Mouse (Mus musculus) kidney, embryonic 15.5 days (tissue): Measurements from ENCODE around the gene Zscan2. TPM values are rescaled to one million over a fixed set of nuclear protein-coding genes. Genes with fewer than 3 reads are reported as not detected.

Source experiments
- ATAC-seq: fragments of 200-750 bp; cut with Nextera tagmentation; replicated peaks from 2 replicates; pipeline ENCODE4 v1.8.0; 2017; ENCODE audit warnings: moderate TSS enrichment; ENCODE audit not compliant: low FRiP score
- H3K27ac ChIP-seq: fragments of 300-500 bp; sonication (generic); 2 replicates; pipeline ENCODE4 v1.5.1; 2015; ENCODE audit warnings: mild to moderate bottlenecking, inconsistent platforms
- H3K27me3 ChIP-seq: fragments of 300-500 bp; sonication (generic); 2 replicates; pipeline ENCODE4 v1.6.1; 2015; ENCODE audit warnings: inconsistent platforms
- H3K36me3 ChIP-seq: fragments of 300-500 bp; sonication (generic); 2 replicates; pipeline ENCODE4 v1.6.1; 2015; ENCODE audit warnings: inconsistent platforms
- H3K4me1 ChIP-seq: fragments of 300-500 bp; sonication (generic); 2 replicates; pipeline ENCODE4 v1.6.1; 2015; ENCODE audit warnings: inconsistent platforms
- H3K4me2 ChIP-seq: fragments of 300-500 bp; sonication (generic); 2 replicates; pipeline ENCODE4 v1.6.1; 2015; ENCODE audit warnings: moderate library complexity, mild to moderate bottlenecking, inconsistent platforms
- H3K4me3 ChIP-seq: fragments of 300-500 bp; sonication (generic); replicated peaks from 2 replicates; pipeline ENCODE4 v1.5.1; 2015; ENCODE audit warnings: mild to moderate bottlenecking, inconsistent platforms
- H3K9ac ChIP-seq: fragments of 300-500 bp; sonication (generic); 2 replicates; pipeline ENCODE4 v1.6.1; 2015; ENCODE audit warnings: mild to moderate bottlenecking, inconsistent platforms
- H3K9me3 ChIP-seq: fragments of 300-500 bp; sonication (generic); replicated peaks from 2 replicates; pipeline ENCODE4 v1.6.1; 2016; ENCODE audit warnings: inconsistent platforms
- WGBS: fragments of 180-500 bp; shearing (Covaris S2); methylation state at CpG from one replicate; pipeline ENCODE4 v1.1.7; 2015; ENCODE audit warnings: mixed read lengths; 5-methylcytosine and 5-hydroxymethylcytosine counted together
- polyA plus RNA-seq: library from polyadenylated mRNA; unstranded; fragments of >200 nt; fragmentation: Nextera tagmentation; extraction: Ambion mirVana; gene quantifications from 2 replicates; pipeline ENCODE4 v1.2.1, GENCODE M21; 2015

Gene Zscan2
- polyA plus RNA-seq, 1 experiment from 2014 or later, result 2.9 TPM

DNA sequence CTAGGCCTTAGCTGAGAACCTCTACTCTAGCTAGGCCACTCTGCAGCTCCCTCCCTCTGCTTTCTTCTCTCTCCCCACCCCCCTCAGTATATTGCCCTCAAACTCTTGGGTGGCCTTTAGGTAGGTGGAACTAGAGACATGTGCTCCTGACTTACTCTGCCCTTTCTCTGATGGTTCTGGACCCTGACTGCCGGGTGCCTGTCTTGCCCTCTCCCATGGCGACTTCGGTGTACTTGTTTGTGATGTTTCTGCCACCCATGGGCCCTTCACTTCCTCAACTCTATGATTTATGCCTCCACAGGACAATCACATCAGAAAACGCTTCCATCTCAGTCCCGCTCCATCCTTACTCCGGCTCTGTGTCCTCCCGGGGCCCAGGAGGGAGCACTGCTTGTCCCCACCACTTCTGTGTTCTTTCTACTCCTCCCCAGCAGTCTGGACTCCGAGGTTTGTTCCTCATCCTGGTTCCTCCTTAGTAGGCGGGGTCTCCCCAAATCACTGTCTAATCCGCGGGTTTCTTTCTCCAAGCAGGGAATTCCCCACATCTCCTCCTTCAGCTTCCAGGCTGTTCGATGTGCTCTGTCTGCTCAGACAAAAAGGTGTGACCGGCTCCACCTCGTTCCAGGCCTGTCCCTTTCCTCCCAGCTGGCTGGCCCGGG, 15.0 kb upstream of the Zscan2 start:
- ATAC-seq, result no peak
- no peak overlapping the region for H3K27ac ChIP-seq
- WGBS, result 66% methylated on average over 15 of the region's 15 CpGs
- no peaks in the 10 kb centered on the region for H3K9me3 ChIP-seq
- 0 out of 2 replicates have a peak overlapping the region, but pooled peaks have one; percentile 9 for H3K4me2 ChIP-seq
- H3K9ac ChIP-seq, result no peak overlapping the region
- H3K27me3 ChIP-seq, result no peaks in the 10 kb centered on the region
- no peaks in the 10 kb centered on the region for H3K36me3 ChIP-seq
- peaks cover 5% of the 10 kb centered on the region; the same call in 1 of the 2 replicates for H3K4me1 ChIP-seq
- no peak overlapping the region for H3K4me3 ChIP-seq

DNA sequence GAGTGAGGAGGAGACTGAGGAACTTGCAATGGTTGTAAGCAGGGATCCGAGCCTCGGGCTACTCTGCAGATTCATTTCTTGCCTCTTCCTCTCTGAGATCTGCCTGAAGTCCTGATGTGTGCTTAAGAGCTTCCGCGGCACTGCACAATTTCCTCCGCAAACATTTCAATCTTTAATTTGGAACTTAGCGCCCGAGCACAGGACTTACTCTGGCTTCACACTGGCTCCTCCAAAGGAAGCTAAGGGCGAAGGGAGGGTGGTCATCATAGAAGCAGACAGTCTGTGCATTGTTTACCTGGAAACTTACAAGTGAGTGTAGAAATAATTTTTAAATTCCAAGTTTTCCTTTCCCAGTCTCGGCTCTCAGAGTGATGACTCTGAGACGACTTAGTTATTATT, 14.4 kb upstream of the Zscan2 start:
- Histone ChIP-seq H3K4me1 (peaks cover 5% of the 10 kb centered on the region; the same call in 1 of the 2 replicates), H3K36me3 (no peaks in the 10 kb centered on the region), H3K4me2 (0 out of 2 replicates have a peak overlapping the region, but pooled peaks have one; percentile 9), H3K9ac (no peak overlapping the region), H3K4me3 (no peak overlapping the region), H3K9me3 (no peaks in the 10 kb centered on the region), H3K27me3 (no peaks in the 10 kb centered on the region), H3K27ac (no peak overlapping the region)
- 86% methylated on average over 10 of the region's 10 CpGs for WGBS
- no peak for ATAC-seq

DNA sequence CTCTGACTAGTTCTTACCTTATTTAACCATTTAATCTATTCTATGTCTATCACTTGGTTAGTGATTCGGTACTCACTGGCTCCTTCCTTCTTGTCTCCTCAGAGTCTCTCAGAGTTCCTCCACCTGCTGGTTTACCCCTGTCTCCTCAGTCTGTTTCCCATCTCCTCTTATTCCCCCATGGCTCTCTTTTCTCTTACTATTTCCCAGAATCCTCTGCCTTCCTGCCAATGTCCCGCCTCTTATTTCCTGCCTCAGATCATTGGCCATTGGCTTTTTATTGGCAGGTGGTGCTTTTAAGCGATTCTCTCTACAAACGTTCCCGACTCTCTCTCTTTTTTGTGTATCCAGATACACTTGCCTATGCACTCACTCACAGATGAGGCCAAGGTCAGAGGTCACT, 14.0 kb upstream of the Zscan2 start:
- no peak for ATAC-seq
- no peak overlapping the region for H3K4me3 ChIP-seq
- no peak overlapping the region for H3K4me2 ChIP-seq
- no peak overlapping the region for H3K9ac ChIP-seq
- H3K36me3 ChIP-seq, result no peaks in the 10 kb centered on the region
- H3K9me3 ChIP-seq, result no peaks in the 10 kb centered on the region
- 84% methylated on average over 5 of the region's 5 CpGs for WGBS
- no peaks in the 10 kb centered on the region for H3K27me3 ChIP-seq
- no peak overlapping the region for H3K27ac ChIP-seq
- H3K4me1 ChIP-seq, result peaks cover 5% of the 10 kb centered on the region; the same call in 1 of the 2 replicates

DNA sequence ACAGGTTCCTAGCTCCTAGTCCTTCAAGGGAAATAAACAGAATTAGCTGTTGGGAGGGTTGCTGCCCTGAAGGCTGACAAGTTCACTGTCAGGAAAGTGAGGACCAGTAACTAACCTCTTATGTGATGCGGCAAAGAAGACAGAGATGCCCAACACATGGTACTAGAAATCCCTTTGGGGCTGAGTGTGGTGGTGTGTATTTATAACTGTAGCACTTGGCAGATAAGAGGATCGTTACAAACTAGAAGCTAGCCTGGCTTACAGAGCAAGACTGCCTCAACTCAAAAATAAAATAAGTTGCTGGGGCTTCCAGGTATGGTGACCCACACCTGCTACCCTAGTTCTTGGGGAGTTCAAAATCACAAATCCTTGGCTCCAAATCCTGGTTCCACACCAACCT, 11.5 kb upstream of the Zscan2 start:
- no peak overlapping the region for H3K27ac ChIP-seq
- WGBS, result 73% methylated on average over 2 of the region's 2 CpGs

DNA sequence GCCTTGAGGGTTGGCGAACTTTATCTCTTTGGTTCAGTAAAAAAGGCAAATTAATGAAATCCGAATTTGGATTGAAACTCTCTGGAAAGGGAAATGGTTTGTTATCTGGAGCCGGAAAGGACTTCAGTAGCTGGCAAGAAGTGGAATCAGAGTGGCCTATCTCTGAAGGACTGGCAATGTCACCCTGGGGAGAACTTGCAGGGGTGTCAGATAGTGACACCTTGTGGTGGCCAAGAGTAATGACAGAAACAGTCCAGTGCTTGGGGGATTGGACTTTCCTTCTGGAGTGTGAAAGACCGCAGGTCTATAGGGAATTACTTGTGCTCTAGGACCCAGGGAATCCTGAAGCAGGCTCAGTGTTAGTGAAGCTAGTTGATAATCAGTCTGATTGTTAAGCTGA, 11.0 kb upstream of the Zscan2 start:
- H3K36me3 ChIP-seq, result no peaks in the 10 kb centered on the region
- ATAC-seq, result peak; percentile 71
- WGBS, result 21% methylated on average over 4 of the region's 4 CpGs
- H3K4me3 ChIP-seq, result no peak overlapping the region
- H3K9me3 ChIP-seq, result no peaks in the 10 kb centered on the region
- no peak overlapping the region for H3K9ac ChIP-seq
- no peak overlapping the region for H3K27ac ChIP-seq
- 0 out of 2 replicates have a peak, but pooled peaks cover 3% of the 10 kb centered on the region for H3K4me1 ChIP-seq
- H3K27me3 ChIP-seq, result no peaks in the 10 kb centered on the region
- no peak overlapping the region for H3K4me2 ChIP-seq

More for the DNA sequence above, 11.5 kb upstream of the Zscan2 start:
- Histone ChIP-seq H3K4me3 (no peak overlapping the region), H3K4me2 (no peak overlapping the region), H3K27me3 (no peaks in the 10 kb centered on the region), H3K9me3 (no peaks in the 10 kb centered on the region), H3K4me1 (0 out of 2 replicates have a peak, but pooled peaks cover 3% of the 10 kb centered on the region), H3K9ac (no peak overlapping the region), H3K36me3 (no peaks in the 10 kb centered on the region)
- no peak for ATAC-seq

DNA sequence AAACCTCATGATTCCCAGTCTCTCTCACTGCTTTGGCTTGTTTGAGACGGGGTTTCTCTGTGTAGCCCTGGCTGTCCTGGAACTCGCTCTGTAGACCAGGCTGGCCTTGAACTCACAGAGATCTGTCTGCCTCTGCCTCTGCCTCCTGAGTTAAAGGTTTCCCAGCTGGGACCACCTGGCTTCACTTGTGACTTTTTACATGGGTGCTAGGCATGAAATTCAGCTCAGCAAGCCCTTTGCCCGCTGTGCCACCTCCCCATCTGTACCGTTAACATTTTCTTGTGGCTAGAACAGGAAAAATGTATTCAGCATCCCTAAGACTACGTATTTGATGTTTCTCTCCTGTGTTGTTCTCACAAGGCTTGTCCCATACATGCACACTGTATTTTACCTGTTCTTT, 10.2 kb upstream of the Zscan2 start:
- no peak overlapping the region for H3K27ac ChIP-seq
- H3K36me3 ChIP-seq, result no peaks in the 10 kb centered on the region
- H3K4me2 ChIP-seq, result no peak overlapping the region
- H3K9ac ChIP-seq, result no peak overlapping the region
- 83% methylated on average over 5 of the region's 5 CpGs for WGBS
- no peak overlapping the region for H3K4me3 ChIP-seq
- 0 out of 2 replicates have a peak, but pooled peaks cover 3% of the 10 kb centered on the region for H3K4me1 ChIP-seq
- no peak for ATAC-seq
- H3K9me3 ChIP-seq, result no peaks in the 10 kb centered on the region
- H3K27me3 ChIP-seq, result no peaks in the 10 kb centered on the region

DNA sequence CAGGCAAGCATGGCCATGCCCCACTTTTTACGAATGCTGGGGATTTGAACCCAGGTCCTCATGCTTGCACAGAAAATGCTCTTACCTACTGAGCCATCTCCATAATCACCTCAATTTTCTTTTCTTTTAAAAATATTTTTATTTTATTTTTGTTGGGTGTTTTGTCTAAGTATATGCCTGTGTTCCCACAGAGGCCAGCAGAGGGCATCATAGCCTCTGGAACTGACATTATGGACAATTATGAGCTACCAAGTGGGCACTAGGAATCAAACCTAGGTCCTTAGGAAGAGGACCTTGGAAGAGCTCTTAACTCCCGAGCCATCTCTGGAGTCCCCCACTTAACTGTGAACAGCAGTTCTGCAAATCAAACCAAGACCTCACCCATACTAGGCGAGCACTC, 7.5 kb upstream of the Zscan2 start:
- no peaks in the 10 kb centered on the region for H3K36me3 ChIP-seq
- no peaks in the 10 kb centered on the region for H3K27me3 ChIP-seq
- H3K4me1 ChIP-seq, result no peaks in the 10 kb centered on the region
- H3K9me3 ChIP-seq, result no peaks in the 10 kb centered on the region
- no peak overlapping the region for H3K4me2 ChIP-seq
- no peak overlapping the region for H3K4me3 ChIP-seq
- H3K9ac ChIP-seq, result no peak overlapping the region
- no peak for ATAC-seq
- H3K27ac ChIP-seq, result no peak overlapping the region
- WGBS, result 87% methylated on average over 3 of the region's 3 CpGs

DNA sequence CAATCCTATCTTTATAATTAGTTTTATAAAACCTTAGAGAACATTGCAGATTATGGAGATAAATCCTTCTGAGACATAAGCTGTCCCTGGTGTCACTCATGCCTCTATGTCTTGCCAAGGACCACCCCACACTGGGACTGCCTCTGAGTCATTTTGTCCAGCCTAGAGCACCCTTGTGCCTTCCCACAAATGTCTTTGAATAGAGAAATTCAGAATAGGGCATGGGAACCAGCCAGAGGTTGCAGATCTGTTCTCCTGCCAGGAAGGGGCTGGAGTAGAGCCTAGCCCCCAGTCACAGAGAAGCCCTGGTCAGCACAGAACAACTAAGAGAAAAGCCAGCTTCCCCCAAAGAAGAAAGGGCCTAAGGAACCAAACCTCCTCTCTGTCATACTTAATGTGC, 5.4 kb upstream of the Zscan2 start:
- Histone ChIP-seq H3K27me3 (no peaks in the 10 kb centered on the region), H3K9me3 (no peaks in the 10 kb centered on the region), H3K36me3 (no peaks in the 10 kb centered on the region), H3K9ac (no peak overlapping the region), H3K4me1 (peaks cover 3% of the 10 kb centered on the region; the same call in 1 of the 2 replicates), H3K27ac (no peak overlapping the region), H3K4me3 (no peak overlapping the region), H3K4me2 (no peak overlapping the region)
- no peak for ATAC-seq

DNA sequence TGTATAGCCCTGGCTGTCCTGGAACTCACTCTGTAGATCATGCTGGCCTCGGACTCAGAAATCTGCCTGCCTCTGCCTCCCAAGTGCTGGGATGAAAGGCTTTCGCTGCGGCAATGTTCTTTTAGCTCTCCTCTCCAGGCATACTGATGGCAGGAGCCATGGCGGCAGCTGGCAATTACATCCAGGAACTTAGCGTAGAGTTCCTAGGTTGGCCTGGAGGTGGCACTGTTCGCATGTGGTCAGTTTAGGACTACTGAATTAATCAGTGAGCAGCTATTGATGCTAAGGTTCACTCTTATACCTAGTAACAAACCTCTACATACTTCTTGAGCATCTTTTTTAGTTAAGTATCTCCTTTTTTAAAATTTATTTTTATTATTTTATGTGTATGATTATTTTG, 3.5 kb upstream of the Zscan2 start:
- H3K4me3 ChIP-seq, result no peak overlapping the region
- H3K36me3 ChIP-seq, result no peaks in the 10 kb centered on the region
- no peaks in the 10 kb centered on the region for H3K9me3 ChIP-seq
- no peaks in the 10 kb centered on the region for H3K27me3 ChIP-seq
- no peak for ATAC-seq
- no peak overlapping the region for H3K9ac ChIP-seq
- no peak overlapping the region for H3K4me2 ChIP-seq
- H3K4me1 ChIP-seq, result peaks cover 10% of the 10 kb centered on the region
- 24% methylated on average over 6 of the region's 6 CpGs for WGBS
- H3K27ac ChIP-seq, result no peak overlapping the region

DNA sequence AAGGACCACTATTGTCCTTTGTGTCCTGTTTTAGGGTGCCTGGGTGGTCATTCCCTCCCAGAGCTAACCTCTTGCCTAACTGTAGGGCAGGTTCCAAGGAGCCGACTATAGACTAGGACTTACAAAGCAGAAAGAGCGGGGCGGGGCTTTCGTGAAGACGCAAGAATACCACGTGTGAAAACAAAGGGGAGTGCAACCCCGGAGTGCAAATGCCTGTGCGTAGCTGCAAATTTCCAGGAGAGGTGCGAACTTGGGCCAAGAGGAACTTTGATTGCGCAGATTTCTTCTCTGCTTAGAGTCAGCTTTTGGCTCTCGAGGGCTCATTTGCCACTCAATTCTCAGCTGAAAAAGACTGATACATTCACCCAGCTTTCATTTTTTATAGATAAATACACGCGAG, 493 bp upstream of the Zscan2 start:
- Histone ChIP-seq H3K27me3 (no peaks in the 10 kb centered on the region), H3K9ac (peak overlapping the region; percentile 39), H3K36me3 (peaks cover 23% of the 10 kb centered on the region), H3K4me1 (peaks cover 38% of the 10 kb centered on the region), H3K27ac (no peak overlapping the region), H3K4me3 (peak overlapping the region; percentile 80), H3K4me2 (peak overlapping the region; percentile 77), H3K9me3 (no peaks in the 10 kb centered on the region)
- WGBS, result under 1% methylated on average over 13 of the region's 13 CpGs
- peak; percentile 68 for ATAC-seq

DNA sequence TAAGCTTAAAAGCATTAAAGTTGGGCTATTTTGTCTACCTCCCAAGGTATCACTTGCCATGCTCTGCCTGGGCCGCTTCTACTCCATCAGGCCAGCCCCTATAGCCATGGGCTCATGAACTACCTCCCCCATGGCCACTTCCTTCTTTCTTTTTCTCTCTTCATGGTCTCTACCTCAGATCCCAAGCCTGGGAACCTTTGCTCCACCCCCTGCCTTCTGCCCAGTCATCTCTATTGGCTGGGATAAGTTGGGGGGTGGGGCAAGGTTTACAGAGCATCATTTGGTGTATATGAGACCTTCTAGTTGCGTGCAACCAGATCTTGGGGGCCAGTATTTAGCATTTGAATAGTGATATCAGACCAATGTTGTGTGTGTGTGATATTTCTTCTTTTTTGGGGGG, 1.8 kb downstream of the Zscan2 start:
- H3K4me2 ChIP-seq, result peak overlapping the region; percentile 36
- H3K4me1 ChIP-seq, result peaks cover 52% of the 10 kb centered on the region
- H3K27ac ChIP-seq, result no peak overlapping the region
- 91% methylated on average over 2 of the region's 2 CpGs for WGBS
- no peak for ATAC-seq
- H3K9me3 ChIP-seq, result no peaks in the 10 kb centered on the region
- H3K4me3 ChIP-seq, result 0 out of 2 replicates have a peak overlapping the region, but pooled peaks have one; percentile 12
- H3K9ac ChIP-seq, result no peak overlapping the region
- H3K27me3 ChIP-seq, result no peaks in the 10 kb centered on the region
- H3K36me3 ChIP-seq, result peaks cover 39% of the 10 kb centered on the region

DNA sequence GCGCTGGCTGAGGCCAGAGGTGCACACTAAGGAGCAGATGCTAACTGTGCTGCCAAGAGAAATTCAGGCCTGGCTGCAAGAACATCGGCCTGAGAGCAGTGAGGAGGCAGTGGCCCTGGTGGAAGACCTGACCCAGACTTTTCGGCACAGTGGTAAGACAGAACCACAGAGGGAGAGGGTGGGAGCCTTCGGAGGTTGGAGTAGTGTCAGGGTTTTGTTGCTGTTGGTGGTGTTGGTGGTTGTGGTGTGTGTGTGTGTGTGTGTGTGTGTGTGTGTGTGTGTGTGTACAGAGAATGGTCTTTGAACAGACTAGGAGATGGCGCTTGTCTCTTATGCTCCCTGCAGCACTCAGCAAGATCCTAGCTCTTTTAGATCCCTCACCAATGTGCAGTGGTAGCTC, 2.8 kb downstream of the Zscan2 start:
- Histone ChIP-seq H3K4me2 (peak overlapping the region; percentile 21; the same call in 1 of the 2 replicates), H3K9ac (no peak overlapping the region), H3K36me3 (peaks cover 50% of the 10 kb centered on the region), H3K4me3 (no peak overlapping the region), H3K27me3 (no peaks in the 10 kb centered on the region), H3K9me3 (no peaks in the 10 kb centered on the region), H3K4me1 (peaks cover 52% of the 10 kb centered on the region), H3K27ac (peak overlapping the region; percentile 56)
- ATAC-seq, result no peak
- WGBS, result 83% methylated on average over 5 of the region's 5 CpGs

DNA sequence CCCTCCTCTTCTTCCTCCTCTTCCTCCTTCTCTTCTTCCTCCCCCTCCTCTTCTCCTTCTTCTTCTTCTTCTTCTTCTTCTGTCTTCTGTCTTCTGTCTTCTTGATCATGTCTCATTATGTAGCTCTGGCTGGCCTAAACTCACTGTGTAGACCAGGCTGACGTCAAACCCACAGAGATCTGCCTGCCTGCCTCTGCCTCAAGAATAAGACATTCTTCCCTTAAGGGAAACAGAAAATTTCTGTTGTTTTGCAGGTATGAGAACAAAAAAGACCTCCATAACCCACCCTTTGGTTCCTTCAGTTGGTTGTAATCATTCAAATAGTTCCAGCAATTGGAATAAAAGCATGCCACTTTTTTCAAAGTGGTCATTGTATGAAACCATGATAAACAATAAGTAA, 3.4 kb downstream of the Zscan2 start:
- H3K36me3 ChIP-seq, result peaks cover 56% of the 10 kb centered on the region
- peak overlapping the region; percentile 75; the same call in 1 of the 2 replicates for H3K27ac ChIP-seq
- no peak overlapping the region for H3K9ac ChIP-seq
- H3K4me1 ChIP-seq, result peaks cover 52% of the 10 kb centered on the region
- no peak overlapping the region for H3K4me2 ChIP-seq
- ATAC-seq, result no peak
- H3K27me3 ChIP-seq, result no peaks in the 10 kb centered on the region
- H3K9me3 ChIP-seq, result no peaks in the 10 kb centered on the region
- no peak overlapping the region for H3K4me3 ChIP-seq
- 50% methylated on average over 1 of the region's 1 CpGs for whole genome bisulfite sequencing
